Mouse (Mus musculus) urinary bladder, postnatal 4 days (tissue): ENCODE data around the gene Tead1.
A peak's percentile ranks its signal among the peaks of the same experiment; 100 is the strongest.

Source experiments
- DNase-seq, 2 experiments: peaks; one replicate each; pipeline ENCODE4 v3.0.0; 2021 to 2022; ENCODE audit warnings: low spot score in 2 of 2

Gene Tead1

GRCm38 (mm10) chr7:112679171-112679512 is at the start of gene Tead1:
Gene Tead1, plus strand, starts transcription at chr7:112679318.
- peak; percentile 95 to 99 for DNase-seq

GRCm38 (mm10) chr7:112634505-112635213 is 44.5 kb upstream of the Tead1 start:
- no peak for DNase-seq

DNA sequence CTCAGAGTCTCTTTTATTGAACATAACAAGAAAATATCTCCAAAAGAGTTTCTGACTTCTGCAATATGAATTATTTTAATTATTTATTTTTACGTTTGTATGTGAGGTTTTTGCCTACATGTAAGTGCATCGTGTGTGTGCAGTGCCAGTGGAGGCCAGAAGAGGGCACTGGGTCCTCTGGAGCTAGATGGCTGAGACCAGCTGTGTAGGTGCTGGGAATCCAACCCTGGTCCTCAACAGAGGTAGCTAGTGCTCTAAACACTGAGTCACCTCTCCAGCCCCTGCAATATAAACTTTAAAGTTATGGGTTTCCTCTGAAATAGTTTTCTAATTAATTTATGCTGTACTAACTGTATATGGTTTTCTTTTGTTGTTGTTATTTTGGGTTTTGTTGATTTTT is 43.2 kb upstream of the Tead1 start:
- no peak for DNase-seq

GRCm38 (mm10) chr7:112643866-112644543 is 35.1 kb upstream of the Tead1 start:
- DNase-seq: no peak

DNA sequence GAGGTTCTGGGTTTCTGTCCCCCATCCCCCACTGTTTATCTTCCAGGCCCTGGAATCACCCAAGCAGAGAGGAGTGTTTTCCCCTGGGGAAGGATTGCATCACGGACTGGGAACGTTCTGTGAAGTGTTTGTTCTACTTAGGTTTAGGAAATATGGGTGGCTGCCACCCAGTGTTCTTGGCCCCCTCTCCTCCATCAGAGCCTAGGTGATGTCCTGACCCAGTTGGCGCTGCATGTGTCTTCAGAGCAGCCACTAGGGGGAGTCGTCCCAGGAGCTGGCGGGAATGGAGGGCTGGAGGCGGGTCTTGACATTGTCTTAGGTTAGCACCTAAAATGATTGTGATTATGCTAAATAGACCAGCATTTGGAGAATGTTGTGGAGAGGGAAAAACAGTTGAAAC is 34.4 kb upstream of the Tead1 start:
- no peak for DNase-seq

- DNase-seq: no peak
Measured at GRCm38 (mm10) chr7:112645724-112646123, 33.4 kb upstream of the Tead1 start.

DNA sequence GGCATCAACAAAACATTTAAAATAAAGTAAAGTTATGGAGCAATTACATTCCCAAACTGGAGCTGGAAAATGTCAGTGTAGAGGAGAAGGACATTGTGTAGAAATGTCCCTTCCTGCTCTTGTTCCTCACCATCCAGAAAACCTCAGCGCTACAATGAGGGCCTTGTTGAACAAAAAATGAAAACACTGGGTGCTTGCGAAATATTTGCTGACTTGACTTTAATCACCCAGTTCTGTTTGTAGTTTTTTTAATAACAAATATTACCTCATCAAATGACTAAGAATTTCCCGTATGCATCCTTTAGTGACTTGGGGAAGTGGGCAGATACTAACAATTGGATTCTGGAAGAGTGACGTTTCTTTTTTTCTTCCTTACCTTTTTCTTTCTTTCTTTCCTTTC is 31.7 kb upstream of the Tead1 start:
- DNase-seq: no peak

- DNase-seq: peak; percentile 62 to 68
Measured at GRCm38 (mm10) chr7:112656141-112656662, 22.9 kb upstream of the Tead1 start.

GRCm38 (mm10) chr7:112658939-112659338 is 20.2 kb upstream of the Tead1 start:
- DNase-seq: no peak

DNA sequence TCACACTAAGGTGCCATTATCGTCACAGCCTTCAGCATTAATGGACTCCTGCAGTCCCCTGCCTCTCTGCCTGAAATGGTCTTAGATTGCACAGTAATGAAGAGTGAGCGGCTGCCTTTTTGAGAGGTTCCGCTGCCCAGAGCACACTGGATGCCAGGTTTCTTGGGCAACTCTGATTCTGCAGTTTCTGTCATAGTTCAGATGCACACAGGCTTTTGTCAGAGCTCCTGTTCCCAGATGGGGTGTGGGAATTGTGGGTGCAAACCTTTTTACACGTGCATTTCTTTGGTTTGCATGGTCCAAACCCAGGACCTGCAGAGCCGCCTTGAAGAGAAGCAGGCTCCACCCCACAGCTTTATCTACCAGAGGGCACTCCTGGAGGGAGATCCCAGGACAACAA is 19.3 kb upstream of the Tead1 start:
- DNase-seq: no peak

DNA sequence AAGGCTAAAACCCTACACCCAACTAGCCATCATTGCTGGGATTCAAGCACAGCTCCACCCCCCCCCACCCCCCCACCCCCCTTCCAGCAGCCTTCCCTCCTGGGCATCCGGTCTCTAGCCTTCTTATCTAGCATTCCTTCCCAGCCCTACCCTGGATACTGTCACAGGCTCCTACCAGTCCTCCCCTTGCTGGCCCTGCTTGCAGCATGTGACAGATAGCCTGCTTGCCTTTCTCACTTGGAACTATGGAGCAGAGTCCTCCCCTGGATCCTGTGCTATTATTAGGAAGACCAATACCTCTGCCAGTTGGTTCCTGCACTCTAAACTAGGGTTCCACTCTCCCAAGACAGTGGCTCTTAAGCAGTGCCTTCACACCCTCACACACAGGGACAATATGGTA is 18.8 kb upstream of the Tead1 start:
- DNase-seq: no peak

GRCm38 (mm10) chr7:112662398-112663313 is 16.5 kb upstream of the Tead1 start:
- DNase-seq: peak in 1 of 2 experiments; percentile 35

GRCm38 (mm10) chr7:112663314-112663966 is 15.7 kb upstream of the Tead1 start:
- DNase-seq: peak in 1 of 2 experiments; percentile 21

- DNase-seq: no peak
Measured at GRCm38 (mm10) chr7:112669993-112670392, 9.1 kb upstream of the Tead1 start.

DNA sequence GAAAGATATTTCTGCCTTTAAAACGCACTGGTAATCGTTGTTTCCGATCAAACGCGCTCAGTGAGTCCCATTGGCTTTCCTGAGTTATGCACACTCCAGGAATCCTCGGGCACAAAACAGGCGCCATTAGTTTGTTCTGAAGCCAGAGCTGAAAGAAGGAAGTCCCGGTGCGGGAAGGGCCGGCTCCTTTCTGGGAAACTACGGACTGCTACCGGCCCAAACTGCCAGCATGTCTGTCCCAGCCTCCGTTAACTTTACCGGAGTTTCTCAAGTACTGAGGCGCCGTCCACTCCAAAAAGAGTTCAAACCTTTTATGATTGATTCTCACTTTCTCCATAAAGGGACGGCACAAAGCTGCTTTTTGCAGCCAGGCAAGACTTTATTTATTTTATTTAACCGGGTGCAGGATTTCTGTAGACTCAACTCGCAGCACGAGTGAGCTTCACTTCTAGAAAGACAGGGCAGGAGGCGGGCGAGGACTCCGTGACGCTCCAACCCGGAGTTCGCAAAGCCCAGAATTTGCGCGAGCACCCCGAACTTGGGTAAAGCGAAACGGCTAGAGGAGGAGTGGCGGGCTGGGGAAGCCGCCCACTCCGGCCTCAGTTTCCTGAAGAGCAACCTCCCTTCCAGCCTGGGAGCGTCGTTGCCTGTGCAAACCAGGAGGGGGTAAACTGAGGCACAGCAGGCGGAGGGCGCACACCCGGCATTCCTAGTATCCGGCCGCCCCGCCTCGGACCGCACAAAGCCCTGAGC is 524 bp upstream of the Tead1 start:
- peak; percentile 58 to 78 for DNase-seq

DNA sequence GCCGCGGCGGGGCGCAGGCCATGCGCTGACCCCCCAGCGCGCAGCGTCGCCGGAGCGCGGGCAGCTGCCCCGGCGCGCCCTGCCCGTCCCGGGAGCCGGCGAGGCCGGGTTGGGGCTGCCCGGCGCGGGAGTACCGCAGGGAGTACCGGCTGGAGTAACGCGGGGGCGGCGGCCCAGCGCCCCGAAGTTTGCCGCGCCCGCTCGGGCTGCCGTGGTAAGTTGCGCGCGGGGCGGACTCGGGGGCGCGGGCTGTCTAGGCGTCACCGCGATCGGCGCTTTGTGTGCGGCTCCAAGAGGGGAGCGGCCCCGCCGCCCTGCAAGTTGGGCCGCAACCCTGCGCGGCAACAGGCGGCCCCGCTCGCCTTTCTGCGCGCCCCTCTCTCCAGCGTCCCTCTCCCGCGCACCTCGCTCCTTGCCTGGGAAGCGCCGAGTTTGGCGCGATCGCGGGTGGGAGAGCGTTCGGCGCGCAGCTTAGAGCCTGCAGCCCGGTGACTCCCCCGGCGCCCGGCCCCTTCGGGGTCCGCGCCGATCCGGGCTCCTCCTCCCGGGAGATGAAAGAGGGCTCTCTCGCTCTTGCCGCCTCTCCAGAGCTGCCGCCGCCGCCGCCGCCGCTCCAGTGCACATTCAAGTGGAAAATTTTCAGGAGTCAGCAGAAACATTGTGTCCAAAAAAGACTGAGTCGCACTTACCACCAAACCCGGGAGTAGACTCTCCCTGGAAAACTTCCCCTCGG is 561 bp downstream of the Tead1 start:
- DNase-seq: peak; percentile 71 to 73

DNA sequence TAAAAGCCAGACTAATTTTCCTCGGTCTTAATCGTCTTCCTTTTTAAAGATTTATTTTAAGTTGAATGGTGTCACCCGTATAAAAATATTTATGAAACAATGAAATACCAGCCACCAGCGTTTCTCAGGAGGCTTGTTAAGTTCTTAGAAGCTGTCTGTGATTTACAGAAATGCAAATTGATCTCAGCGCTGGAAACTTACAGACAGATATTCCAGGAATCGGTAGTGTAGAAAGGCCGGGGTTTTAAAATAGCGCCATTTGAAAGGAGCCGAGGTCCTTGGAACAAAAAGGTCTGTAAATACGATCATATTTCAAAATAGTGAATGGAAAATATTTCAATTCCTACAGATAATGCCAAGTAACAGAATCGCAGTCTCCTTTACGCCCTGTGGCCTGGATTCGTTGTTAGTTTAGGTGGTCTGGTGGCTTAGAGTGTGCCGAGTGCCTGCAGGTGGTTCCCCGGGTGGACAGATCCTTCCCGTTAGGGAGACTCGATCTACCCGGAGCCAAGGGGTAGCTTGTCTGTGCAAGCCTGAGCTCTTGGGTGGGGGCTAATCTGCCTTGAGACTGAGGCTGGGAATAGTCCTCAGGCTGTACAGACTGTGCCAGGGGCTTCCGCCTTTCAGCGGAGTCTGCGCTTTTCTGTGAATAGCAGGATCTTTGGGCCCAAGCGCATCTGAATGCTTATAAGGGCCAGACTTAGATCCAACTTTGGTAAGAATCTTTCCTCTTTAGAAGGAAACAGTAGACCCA is 1.6 kb downstream of the Tead1 start:
- peak in 1 of 2 experiments; percentile 47 for DNase-seq

DNA sequence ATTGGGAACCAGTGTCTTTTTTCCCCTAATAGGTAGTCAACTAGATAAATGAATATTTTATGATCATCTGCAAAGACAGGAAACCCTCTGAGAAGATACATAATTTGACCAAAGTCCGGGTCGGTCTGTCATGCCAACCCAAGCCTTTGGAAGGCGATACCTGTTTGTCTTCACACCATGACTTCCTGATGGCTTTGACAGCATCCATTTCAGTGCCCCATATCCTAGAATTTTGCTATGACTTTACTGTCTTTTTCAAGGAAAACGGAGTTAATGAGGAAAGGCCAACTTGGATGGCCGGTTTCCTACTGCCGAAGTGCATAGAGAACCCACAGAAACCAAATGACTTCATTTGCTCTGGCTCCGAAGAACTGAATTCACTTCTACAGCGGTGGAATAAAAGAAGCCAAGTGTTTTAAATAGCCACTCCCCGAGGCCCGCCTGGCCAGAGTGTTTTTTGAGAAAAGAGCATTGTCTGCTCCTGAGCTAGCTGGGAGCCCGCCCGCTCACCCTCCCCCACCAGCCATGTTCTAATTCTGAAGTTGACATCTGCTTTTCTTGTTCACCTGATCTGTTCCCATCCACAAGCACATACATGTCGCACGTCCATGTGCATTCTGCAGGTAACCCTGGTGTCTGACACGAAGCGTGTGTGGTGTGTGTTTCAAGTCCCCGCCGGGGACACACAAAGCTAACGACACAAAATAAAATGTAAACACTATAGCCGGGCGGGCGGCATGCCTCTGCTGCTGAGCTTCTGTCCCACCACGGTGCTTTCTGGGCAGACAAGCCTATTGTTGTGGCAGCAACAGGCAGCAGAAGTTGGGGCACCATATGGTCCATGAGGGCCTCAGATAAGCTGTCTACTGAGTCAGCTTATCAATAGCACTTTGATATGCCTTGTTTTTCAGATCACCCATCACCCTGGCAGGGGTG is 5.8 kb downstream of the Tead1 start:
- no peak for DNase-seq
